Mouse (Mus musculus) adrenal gland, postnatal 14 days (tissue): ENCODE results near the gene Prkar1b. TPM values are rescaled to one million over a fixed set of nuclear protein-coding genes. Genes with fewer than 3 reads are reported as not detected.

Experiments
- DNase-seq: peaks from one replicate; pipeline ENCODE4 v3.0.0; 2021; ENCODE audit warnings: mixed read lengths
- total RNA-seq: library from RNA; stranded (reverse); gene quantifications from 2 replicates; pipeline ENCODE4 v1.2.3, GENCODE M21; 2021

Gene Prkar1b
- total RNA-seq, 1 experiment from 2014 or later = 16.4 TPM

DNA sequence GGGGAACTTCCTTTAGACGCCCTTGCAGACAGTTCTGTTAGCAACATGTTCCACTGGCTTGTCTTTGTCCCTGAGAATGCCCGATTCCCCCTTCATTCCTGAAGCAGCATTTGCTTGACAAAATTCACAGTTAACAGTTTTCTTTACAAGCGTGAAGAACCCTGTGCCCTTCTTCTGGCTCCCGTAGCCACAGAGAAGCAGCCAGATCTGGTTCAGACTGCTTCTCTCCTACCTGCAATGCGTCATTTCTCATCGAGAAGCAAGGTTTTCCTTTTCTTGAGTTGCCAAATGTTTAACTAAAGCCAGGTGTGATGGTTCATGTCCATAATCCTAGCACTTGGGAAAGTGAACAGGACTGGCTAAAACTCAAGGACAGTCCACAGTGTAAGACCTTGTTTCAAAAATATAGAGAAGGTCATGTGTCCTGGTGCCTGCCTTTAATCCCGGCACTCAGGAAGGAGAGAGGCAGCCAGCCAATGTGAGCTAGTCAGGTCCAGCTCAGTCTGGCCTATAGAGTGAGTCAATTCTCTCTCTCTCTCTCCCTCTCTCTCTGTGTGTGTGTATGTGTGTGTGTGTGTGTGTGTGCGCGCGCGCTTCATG lies 3.2 kb downstream of the Prkar1b start:
- DNase-seq = peak; percentile 68

DNA sequence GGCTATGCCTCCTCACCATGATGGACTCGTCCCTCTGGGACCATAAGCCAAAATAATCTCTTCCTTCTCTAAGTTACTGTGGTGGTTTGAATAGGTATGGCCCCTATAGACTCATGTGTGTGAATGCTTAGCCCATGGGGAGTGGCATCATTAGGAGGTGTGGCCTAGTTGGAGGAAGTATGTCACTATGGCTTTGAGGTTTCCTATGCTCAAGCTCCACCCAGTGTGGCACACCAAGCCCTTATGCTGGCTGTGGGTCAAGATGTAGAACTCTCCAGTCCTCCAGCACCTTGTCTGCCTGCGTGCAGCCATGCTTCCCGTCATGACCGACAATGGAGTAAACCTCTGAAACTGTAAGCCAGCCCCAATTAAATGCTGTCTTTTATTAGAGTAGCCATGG lies 4.1 kb downstream of the Prkar1b start:
- DNase-seq = no peak

DNA sequence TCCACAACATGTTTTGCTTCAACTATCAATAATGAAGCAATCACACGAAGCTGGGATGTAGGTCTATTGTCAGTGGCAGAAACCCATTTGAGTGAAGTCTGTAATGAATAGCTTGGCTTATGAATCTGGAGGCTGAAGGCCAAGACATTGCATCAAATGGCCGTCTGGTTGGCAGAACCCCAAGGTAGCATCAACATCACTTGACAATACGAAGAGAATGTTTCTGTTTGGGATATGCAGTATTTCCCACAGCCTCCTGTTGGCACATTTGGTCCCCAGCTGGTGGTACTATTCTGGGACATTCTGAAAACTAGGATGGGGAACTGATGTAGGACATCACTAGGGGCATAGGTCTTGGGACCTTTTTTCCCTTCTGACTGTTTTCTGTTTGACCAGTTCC lies 5.9 kb downstream of the Prkar1b start:
- DNase-seq = no peak

DNA sequence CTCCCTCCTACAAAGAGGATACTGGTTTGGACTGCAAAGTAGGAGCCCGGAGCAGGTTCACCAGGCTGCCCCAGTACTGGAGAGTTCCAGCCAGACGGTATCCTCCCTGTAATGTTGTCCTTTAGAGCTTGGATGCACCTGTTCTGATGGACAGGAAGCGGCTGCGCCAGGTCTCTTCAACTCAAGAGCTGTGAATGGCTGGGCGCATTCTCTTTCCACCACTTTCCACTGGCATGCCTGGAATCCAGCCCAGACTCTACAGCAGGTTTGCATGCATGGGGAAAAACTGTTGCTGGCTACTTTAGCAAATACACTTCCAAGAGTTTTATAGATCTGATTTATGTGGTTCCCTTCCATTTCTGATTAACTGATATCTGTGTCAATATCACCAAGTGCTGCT lies 8.5 kb downstream of the Prkar1b start:
- no peak for DNase-seq

DNA sequence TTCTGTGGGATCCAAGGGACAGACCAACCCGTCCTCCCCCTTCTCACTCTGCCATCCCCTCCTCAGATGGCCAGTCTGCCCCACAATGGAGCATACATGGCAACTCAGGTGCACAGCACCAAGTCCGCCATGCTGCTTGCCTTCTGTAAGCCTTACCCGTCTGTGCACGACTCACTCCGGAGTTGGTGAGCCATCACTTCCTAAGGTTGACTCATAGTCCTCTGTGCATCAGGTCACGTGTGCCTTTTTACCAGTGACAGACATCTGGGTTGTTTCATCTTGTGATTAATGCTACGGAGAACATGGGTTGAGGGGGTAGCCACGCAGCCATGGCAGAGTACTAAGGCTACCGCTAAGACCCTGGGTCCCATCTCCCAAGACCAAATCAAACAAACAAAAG lies 9.2 kb downstream of the Prkar1b start:
- no peak for DNase-seq

DNA sequence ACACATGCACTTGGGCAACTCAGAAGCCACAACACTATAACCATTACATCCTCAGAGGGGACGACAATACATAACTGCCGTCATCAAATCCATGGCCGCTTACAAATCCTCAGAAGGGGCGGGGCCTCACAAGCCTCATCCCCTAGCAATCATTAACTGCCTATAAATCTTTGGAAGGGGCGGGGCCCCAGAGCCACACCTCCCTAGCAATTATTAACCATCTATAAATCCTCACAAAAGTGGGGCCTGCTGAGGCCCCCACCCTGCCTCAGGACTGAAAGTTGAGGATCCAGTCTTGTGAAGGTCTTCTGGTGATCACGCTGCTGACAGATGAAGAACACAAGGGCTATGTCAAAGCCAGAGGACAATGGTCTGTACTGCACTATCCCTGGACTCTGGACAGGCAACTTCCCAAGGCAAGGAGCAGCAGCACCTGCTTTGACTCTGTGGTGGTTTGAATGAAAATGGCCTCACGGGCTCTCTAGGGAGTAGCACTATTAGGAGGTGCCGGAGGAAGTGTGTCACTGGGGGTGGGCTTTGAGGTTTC lies 10.8 kb downstream of the Prkar1b start:
- no peak for DNase-seq

DNA sequence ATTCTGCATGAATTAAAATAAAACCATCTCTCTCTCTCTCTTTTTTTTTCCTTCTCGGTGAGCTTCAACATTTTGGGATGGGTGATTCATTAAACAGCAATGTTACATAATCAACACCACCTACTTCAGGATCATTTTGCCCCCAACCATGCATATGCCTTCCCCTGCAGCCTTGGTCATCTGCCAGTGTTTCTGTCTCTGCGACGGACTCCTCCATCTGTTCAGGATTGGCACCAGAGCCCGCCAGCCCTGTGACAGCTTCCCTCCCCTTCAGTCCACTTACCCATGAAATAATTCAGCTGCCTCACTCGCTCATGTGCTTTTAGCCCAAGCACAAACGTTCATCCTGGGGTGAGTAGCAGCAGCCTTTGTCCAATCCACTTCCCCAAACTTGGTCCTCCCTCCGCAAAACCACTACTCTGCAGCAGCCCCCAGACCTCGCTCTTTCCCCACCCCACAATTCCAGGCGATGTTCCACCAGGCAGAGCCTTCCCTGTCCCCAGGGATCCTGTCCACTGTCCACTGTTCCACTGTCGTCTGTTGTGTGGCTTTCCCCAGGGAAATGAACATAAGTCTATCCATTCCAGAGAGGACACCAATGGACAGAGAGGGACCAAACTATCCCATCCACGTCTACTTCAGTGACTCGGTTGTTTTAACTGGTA lies 11.4 kb downstream of the Prkar1b start:
- no peak for DNase-seq

DNA sequence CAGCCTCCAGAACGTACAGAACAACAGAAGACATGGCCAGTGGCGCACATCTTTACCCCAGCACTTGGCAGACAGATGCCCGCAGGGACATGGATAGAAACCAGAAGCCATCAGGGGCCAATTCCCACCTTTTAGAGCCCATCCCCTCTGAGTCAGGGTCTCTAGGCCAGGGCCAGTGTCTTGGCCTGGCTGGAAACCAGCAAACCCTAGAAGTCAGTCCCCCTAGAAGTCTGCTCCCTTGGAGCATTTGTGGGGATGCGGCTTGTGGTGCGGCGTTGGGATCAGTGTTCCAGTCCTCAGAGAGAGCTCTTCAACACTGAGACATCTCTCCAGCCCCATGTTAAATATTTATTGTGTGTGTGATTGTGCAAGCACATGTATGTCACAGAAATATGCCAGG lies 12.6 kb downstream of the Prkar1b start:
- no peak for DNase-seq

DNA sequence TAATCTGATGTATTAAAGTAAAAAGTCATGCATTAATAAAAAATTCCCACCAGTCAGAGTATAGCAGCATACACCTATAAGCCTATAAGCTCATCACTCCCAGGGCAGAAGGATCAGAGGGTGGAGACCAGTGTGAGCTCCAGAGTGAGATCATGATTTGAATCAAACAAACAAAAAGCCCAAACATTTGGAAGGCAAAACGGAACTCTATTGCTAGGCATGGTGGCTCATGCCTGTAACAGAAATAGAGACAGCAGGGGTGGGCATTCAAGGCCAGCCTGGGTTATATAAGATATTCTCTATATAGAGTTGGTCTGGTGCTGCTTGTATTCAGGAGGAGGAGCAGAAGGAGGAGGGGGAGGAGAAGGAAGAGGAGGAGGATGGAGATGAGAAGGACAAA lies 13.5 kb downstream of the Prkar1b start:
- no peak for DNase-seq

DNA sequence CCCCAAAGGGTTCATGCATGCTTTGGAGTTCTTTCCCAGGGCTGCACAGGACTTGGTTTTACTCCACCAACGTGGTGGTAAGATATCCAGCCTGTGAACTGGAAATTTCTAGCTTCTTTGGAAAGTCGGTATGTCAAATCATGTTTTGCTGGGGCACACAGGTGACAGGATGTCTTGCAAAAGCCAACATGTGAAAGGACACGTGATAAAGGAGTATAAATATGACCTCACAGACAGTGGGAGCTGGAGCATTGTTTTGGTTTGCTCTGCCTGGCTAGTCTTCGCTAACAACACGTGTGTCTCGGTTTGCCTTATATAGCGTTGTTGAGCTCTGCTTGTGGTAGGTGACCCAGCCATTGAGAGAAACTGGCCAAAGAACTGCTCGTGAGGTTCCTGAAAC lies 15.3 kb downstream of the Prkar1b start:
- no peak for DNase-seq

DNA sequence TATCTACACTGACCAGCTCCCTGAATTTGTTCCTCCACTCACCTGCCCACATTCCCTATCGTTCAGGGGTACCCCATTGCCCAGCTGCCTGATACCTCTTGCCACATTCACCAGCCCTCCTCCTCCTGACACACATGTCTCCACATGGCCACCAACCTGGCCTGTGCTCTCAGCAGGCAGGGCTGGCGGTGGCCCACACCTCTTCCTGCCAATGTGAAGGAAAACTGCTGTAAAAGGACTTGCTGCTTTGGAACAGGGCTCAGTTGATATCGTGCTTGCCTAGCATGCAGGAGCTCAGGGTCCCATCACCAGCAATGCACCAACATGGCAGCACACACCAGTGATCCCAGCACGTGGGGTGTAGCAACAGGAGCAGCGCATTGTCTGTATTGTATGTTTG lies 19.4 kb downstream of the Prkar1b start:
- no peak for DNase-seq

DNA sequence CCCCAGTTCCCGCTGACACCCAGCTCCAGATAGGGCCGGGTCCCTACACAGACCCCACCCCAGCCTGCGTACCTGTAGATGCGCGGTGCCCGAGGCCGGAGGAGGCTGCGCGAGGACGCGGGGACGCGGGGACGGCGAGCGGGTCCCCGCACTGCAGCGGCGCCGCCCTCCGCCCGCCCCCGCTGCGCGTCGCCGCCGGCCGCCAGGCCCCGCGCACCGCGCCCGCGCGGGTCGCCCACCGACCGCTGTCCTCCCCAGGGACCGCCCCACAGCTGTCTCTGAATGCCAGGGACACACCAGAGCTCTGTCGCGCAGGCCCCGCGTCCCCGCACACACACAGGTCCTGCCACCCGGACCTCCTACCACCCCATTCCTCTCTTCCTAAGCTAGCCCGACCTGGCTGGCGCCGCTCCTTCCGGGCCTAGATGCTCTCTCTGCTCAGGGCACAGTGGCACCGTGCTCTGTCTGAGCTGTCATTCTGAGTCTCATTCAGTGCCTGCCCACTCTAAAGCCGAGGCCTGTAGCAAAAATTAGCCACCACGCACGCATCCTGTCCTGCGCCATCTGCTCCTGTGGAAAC lies 20.1 kb downstream of the Prkar1b start:
- peak; percentile 54 for DNase-seq

DNA sequence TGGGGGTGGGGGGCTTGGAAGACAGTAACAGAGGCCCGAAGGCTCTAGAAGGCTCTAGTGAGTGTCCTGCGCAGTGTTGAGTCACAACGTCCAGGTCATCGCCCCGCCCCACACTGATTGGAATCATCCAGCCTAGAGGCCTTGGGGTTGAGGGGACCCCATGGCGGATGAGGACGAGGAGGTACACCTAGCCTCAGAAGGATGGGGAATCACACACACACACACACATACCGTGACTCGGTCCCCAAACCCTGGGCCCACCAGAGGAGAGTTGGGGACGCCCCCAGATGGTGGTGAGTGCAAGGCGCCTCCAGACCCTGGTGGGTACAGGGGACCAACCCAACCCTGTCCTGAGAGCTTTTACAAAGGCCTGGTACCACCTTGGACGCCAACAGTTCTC lies 20.7 kb downstream of the Prkar1b start:
- peak; percentile 58 for DNase-seq

DNA sequence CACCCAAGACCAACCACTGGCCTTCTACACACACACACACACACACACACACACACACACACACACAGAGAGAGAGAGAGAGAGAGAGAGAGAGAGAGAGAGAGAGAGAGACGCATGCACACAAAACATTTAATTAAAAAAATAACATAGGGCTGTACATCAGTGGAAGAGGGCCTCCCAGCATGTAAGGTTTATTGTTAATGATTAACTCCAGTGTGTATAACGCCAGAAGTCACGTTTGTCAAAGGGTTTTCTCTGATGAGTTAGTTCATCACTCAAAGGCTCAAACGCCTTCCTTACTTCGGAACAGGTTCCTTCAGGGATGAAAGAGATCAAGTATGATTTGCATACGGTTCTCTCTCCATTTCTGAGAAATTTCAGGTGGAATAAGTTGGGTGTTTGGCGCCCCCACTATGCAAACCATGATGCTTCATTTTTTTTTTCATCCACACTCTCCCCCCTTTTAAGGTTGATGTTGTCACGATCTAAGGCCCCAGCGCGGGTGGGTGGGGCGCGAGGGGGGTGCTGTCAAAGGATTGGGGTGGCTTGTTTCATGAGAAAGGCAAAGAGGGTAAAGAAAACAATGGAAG lies 21.2 kb downstream of the Prkar1b start:
- no peak for DNase-seq

DNA sequence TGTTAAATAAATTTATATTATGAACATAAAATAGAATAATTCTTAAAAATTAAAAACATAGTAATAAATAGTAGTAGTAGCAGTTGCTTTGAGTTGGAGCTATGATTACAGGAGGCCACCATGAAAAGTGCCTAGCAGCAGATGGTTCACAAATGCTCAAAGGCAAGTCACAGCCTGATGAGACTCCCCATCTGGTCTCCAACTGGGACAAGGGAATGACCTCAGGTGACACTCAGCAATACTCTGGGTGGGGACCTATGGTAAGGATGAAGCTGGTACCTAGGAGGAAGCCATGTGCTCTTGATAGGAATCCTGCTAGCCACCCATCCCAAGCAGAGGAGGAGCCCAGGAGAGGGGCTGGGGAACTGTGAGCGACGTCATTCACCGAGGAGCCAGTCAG lies 24.1 kb downstream of the Prkar1b start:
- no peak for DNase-seq

DNA sequence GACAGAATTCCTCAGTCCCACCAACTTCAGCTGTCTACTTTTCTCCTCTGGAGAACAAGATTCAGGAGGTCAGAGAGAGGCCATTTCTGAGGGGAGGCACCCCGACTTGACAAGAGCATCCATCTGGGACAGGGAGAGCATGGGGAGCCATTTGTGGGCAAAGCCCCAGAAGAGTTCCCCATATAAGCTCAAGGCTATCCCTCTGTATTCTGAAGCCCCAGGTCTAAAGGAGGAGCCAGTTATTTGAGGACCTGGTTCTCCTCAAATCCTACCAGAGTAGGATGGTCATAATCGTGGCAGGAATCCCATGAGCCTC lies 30.9 kb downstream of the Prkar1b start:
- DNase-seq = no peak

DNA sequence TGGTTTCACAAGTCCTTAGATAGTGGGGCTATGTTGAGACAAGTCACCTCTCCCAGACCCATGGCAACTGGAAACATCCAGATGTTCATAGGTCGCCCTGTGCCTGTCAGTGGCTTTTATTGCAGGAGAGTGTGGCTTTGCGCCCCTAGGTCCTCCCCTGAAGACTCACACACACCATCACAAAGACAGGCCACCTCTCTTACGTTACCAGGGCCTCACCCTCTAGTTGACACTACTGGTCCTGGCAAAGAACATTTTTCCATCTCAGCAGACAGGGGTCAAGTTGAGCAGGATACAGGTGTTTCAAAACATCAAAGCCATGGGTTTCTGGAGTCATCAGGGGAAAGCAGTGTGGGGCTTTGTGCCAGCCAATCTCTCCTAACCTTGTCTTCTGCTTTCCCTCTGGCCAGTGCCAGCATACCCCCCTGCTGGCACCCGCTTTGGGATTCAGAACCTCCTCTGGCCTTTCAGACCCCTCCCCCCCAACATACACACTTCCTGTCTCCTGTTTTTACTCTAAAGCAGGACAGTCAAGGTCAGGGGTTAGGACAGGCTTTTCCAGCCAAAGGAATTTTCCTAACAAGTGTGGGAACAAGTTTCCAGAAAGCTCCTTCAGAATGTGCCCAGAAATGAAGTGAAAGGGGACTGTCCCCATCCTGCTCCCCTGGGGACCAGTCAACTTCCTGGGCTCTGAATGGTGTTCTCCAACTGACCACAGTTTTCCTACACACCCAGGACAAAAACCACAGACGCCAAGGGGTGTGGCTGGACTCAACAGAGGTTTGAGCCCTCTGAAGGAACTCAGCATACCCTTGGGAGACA lies 31.5 kb downstream of the Prkar1b start:
- peak; percentile 56 for DNase-seq

DNA sequence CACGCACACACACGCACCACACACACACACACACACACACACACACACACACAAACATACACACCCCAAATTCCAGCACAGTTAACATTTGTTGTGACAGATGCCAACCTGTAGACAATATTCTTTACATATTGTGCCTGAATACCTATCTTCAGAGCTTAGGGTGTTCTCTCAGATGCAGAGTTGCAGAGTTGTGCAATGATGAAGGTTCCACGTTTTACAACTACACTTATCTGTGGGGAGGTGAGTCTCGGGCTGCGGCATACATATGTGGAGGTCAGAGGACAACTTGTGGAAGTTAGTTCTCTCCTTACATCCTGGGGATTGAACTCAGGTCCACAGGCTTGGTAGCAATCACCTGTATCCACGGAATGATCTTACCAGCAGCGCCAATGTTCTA lies 34.3 kb downstream of the Prkar1b start:
- no peak for DNase-seq

DNA sequence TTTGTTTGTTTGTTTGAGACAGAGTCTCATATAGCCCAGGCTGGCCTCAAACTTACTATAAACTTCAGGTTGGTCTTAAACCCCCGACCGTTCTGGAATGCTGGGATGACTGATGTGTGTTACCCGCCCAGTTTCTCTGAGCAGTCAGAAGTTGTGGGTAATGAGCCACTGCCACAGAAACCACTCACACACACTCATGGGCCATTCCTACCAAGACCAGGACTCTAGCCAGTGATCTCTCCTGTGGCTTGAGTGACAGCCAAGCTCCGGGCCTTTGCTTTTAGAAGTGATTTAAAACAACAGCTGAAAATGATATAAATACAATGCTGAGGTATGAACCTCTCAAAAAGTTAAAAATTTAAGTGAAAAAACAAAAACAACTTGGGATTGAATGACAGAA lies 34.9 kb downstream of the Prkar1b start:
- DNase-seq = no peak

DNA sequence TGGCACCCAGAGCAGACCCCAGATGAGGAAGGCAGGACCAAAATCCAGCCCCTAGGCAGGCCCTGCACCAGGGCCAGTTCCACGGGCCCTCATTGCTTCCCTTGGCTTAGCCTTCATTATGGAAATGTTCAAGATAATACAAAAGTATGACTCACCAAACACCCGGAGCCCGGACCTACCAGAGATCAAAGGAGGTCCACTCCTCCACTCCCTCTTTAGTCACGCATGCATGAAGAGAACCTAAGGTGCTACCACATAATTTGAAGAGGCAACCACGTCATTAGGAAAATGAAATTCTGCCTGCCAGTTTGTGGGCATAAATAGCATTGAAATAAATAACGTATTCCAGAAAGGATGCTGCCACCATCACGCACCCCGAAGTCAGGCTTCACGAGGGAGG lies 37.4 kb downstream of the Prkar1b start:
- DNase-seq = no peak

DNA sequence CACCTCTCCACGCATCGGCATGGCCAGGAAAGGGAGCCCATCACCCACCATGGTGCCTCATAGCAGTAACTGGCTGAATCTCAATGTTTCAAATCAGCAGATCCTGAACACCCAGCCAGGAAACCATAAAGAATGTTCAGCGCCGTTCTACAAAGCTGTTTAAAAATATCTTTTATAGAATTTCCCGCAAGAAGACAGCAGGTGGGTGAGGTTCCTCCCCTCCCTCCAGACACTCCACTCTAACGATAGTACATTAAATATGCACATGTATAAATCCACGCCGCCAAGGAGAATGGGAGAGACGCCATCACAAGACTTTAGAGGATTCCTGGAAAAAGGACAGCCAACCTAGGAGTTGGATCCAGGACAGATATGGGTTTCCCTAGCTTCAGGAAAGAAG lies 37.8 kb downstream of the Prkar1b start:
- DNase-seq = no peak

DNA sequence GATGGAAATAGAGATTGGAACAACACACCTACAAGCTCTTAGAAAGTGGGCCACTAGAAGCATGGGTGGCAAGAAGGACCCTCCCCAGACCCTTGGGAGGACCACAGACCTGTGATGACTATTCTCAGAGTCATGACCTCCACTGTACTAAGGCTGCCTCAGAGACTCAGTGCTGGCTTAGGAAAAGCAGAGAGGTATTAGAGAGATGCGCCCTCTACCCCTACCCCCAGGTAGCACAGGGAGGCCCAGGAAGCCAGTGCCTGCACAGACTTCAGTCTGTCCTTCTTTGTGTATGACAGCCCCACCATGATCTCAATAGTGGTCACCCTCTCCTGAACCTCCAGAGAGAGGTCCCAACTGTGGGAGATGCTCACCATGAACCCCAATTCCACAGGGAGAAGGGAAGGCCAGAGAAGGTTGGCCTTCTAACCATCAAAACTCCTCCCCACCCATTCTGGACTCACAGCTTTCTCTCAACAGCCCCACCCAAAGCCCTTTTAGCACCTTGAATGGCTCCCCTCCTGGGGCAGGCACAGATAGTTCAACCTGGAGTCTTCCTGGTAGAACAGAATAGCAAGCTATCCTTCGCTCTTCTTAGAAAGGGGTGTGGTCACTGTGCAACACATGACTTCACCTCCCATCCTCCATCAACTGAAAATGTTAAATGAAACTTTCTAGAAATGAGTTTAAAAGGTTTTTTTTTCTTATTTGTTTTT lies 39.5 kb downstream of the Prkar1b start:
- no peak for DNase-seq
